Mouse (Mus musculus): ENCODE measurements around the gene Fcer2a. TPM values are rescaled to one million over a fixed set of nuclear protein-coding genes. Genes with fewer than 3 reads are reported as not detected.

The Fcer2a gene
- polyA plus RNA-seq, 1 experiment from 2014 or later: not detected

DNA sequence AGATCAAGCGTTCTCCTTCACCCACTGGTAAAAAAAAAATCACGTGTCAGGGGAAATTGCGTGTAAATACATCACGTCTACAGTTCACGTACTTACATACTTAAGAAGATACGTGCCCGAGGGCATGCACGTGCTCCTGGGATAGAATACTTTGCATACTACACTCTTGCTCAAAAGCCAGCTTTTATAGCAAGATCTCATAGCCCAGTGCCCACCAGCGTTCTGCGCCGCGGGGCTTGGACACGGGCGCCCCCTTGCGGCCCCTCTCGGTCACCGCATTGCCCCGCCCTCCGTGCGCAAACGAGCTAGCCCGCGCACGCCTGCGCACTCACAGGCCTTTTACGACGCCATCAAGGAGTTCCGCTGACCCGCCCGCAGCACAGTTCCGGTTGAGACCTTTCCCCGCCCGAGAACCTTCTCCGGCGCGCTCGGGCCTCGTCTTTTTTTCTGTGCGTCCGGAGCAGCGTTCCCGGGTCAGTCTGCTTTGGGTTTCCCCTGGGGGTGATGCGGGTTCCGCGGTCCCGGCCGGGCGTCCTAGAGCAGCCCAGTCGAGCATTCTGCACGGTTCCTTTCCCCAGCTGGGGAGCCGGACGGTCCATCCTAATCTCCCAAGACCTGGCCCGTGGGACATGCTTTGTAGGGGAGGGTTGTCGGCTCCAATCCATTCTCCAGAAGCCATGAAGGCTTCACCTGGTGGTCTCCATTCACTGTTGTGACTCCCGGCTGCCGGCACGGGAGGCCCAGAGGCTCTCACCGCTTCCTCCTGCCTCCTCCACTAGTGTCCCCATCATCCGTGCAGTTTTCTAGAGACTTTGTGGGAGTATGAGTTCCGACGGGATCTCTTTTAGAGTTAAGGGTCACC, 17.6 kb downstream of the Fcer2a start, which contains the start of gene Trappc5:
Trappc5 (plus strand) TSS at position 169 of the 862 bp plus-strand sequence.
- Histone ChIP-seq H3K27me3 (no peaks in the 10 kb centered on the region), H3K36me3 (peaks cover 30% of the 10 kb centered on the region), H3K4me3 (replicated peaks) (peak within 1 kb of the TSS; percentile 86), H3K9me3 (no peaks in the 10 kb centered on the region), H3K4me2 (peak within 1 kb of the TSS; percentile 82), H3K4me1 (replicated peaks) (peaks cover 21% of the 10 kb centered on the region; the same call in 1 of the 2 replicates), H3K27ac (peak within 1 kb of the TSS; percentile 90), H3K9ac (replicated peaks) (peak within 1 kb of the TSS; percentile 95)
- peak; percentile 83 for ATAC-seq (ENCODE audit: insufficient number of reproducible peaks, insufficient read depth, low FRiP score, low TSS enrichment, low read depth)
- WGBS: 1% methylated on average over 61 of the region's 61 CpGs

DNA sequence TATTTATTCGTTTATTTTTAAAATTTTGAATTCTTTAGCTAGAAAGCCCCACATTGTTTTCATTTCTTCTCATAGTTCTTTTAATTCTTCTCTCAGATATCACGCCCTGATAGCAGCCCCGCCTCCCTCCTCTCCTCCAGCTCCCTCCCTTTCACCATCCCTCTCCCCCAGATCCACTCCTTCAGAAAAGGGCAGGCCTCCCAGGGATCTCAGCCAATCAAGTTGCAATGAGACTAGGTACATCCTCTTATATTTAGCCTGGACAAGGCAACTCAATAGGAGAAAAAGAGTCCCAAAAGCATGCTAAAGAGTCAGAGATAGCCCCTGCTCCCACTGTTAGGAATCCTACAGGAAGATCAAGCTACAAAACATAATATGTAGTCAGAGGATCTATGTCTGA, 19.3 kb downstream of the Fcer2a start:
- ATAC-seq (ENCODE audit: insufficient number of reproducible peaks, insufficient read depth, low FRiP score, low TSS enrichment, low read depth): no peak
- H3K27me3 ChIP-seq: no peaks in the 10 kb centered on the region
- H3K36me3 ChIP-seq: peaks cover 13% of the 10 kb centered on the region
- H3K27ac ChIP-seq: no peak overlapping the region
- 47% methylated on average over 3 of the region's 3 CpGs for WGBS
- no peak overlapping the region for H3K4me3 ChIP-seq (replicated peaks)
- H3K9ac ChIP-seq (replicated peaks): no peak overlapping the region
- no peak overlapping the region for H3K4me2 ChIP-seq
- H3K4me1 ChIP-seq (replicated peaks): peaks cover 21% of the 10 kb centered on the region; the same call in 1 of the 2 replicates
- no peaks in the 10 kb centered on the region for H3K9me3 ChIP-seq

DNA sequence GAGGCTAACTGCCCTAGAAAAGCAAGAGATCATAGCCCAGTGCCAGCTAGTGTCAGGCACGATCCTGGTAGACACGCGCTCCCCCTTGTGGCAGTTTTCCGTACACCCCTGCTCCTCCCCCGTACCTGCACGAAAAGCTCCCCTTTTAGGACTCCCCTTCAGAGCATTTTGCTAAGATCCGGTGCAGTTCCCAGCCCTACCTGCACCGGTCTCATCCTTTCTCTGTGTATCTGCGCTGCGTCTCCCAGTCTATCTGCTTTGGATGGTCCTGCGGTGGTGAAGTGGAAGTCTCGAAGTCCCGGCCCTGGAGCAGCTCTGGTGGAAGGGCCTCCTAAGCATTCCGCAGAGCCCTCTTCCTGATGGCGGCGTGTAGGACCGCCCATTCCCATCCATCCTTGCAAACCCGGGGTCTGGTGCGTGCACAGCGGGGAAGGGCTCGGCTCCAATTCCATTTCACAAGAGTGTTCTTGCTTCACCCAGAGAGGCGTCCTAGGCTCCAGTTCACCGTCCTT, 21.9 kb downstream of the Fcer2a start, which contains the start of gene Fcor:
Fcor (minus strand) TSS at position 383 of the 512 bp plus-strand sequence.
- Histone ChIP-seq H3K9ac (replicated peaks) (peak within 1 kb of the TSS; percentile 57), H3K27me3 (no peaks in the 10 kb centered on the region), H3K4me1 (replicated peaks) (peaks cover 11% of the 10 kb centered on the region; the same call in 1 of the 2 replicates), H3K9me3 (no peaks in the 10 kb centered on the region), H3K4me3 (replicated peaks) (peak within 1 kb of the TSS; percentile 53), H3K27ac (peak within 1 kb of the TSS; percentile 69), H3K36me3 (no peaks in the 10 kb centered on the region), H3K4me2 (peak within 1 kb of the TSS; percentile 56)
- 0% methylated on average over 23 of the region's 23 CpGs for WGBS
- peak; percentile 86 for ATAC-seq (ENCODE audit: insufficient number of reproducible peaks, insufficient read depth, low FRiP score, low TSS enrichment, low read depth)

DNA sequence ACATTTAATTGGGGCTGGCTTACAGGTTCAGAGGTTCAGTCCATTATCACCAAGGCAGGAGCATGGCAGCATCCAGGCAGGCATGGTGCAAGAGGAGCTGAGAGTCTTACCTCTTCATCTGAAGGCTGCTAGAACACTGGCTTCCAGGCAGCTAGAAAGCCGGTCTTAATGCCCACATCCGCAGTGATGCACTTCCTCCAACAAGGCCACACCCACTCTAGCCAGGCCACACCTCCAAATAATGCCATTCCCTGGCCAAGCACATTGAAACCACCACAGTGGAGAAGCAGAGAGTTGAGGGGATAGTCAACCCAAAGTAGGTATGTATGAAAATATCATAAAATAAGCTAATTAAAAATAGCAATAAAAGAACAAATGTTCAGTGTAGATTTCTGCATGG, 23.6 kb downstream of the Fcer2a start:
- no peaks in the 10 kb centered on the region for H3K36me3 ChIP-seq
- no peaks in the 10 kb centered on the region for H3K27me3 ChIP-seq
- H3K4me1 ChIP-seq (replicated peaks): 0 out of 2 replicates have a peak, but pooled peaks cover 5% of the 10 kb centered on the region
- H3K9ac ChIP-seq (replicated peaks): no peak overlapping the region
- H3K4me2 ChIP-seq: no peak overlapping the region
- 84% methylated on average over 2 of the region's 2 CpGs for WGBS
- no peak overlapping the region for H3K27ac ChIP-seq
- H3K4me3 ChIP-seq (replicated peaks): no peak overlapping the region
- no peaks in the 10 kb centered on the region for H3K9me3 ChIP-seq
- no peak for ATAC-seq (ENCODE audit: insufficient number of reproducible peaks, insufficient read depth, low FRiP score, low TSS enrichment, low read depth)

DNA sequence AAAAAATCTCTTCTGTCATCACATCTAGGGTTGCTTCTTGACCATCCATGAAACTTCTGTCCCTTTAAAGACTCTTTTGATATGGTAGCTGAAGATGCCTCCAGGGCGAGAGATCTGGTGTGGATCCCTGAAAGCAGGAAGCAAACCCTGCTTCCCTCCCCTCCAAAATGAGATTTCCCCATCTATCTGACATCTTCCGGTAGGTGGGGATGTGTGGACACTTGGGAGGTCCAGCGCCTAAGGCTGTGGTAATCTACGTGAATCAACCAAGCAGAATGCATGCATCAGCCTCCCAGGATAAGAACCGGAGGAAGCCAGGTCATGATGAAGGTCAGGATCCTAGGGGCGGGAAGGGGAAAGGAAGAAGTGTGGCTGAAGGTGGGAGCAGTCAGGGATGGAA, 28.5 kb downstream of the Fcer2a start, which contains the start of gene Mcemp1:
Mcemp1 (plus strand) TSS at position 248 of the 400 bp plus-strand sequence.
- Histone ChIP-seq H3K4me2 (no peak within 1 kb of the TSS), H3K27ac (no peak within 1 kb of the TSS), H3K36me3 (no peaks in the 10 kb centered on the region), H3K9me3 (0 out of 2 replicates have a peak, but pooled peaks cover 4% of the 10 kb centered on the region), H3K27me3 (no peaks in the 10 kb centered on the region), H3K4me3 (replicated peaks) (no peak within 1 kb of the TSS), H3K9ac (replicated peaks) (no peak within 1 kb of the TSS), H3K4me1 (replicated peaks) (no peaks in the 10 kb centered on the region)
- 70% methylated on average over 6 of the region's 6 CpGs for WGBS
- ATAC-seq (ENCODE audit: insufficient number of reproducible peaks, insufficient read depth, low FRiP score, low TSS enrichment, low read depth): no peak

DNA sequence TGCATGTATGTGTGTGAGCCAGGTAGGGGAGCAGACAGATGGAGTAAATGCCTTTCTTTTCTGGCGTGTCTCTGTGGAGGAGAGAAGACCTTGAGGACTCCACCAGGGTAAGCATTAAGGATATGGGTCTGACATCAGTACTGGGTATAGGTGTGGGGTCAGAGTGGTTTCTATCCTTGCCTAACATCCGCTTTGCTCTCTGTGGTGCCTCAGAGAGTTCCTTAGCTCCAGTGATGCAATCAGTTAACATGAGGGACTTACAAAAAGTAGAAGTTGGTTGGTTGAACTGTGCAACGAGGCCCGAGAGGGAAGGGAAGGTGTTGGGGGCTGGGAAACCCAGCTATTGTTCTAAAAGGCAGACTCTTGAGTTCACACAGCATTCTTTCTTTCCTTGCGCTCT, 29.6 kb downstream of the Fcer2a start:
- H3K27ac ChIP-seq: no peak overlapping the region
- no peaks in the 10 kb centered on the region for H3K36me3 ChIP-seq
- no peak overlapping the region for H3K4me2 ChIP-seq
- 0 out of 2 replicates have a peak, but pooled peaks cover 4% of the 10 kb centered on the region for H3K9me3 ChIP-seq
- no peaks in the 10 kb centered on the region for H3K4me1 ChIP-seq (replicated peaks)
- 57% methylated on average over 4 of the region's 5 CpGs for WGBS
- no peaks in the 10 kb centered on the region for H3K27me3 ChIP-seq
- no peak overlapping the region for H3K9ac ChIP-seq (replicated peaks)
- no peak for ATAC-seq (ENCODE audit: insufficient number of reproducible peaks, insufficient read depth, low FRiP score, low TSS enrichment, low read depth)
- no peak overlapping the region for H3K4me3 ChIP-seq (replicated peaks)

DNA sequence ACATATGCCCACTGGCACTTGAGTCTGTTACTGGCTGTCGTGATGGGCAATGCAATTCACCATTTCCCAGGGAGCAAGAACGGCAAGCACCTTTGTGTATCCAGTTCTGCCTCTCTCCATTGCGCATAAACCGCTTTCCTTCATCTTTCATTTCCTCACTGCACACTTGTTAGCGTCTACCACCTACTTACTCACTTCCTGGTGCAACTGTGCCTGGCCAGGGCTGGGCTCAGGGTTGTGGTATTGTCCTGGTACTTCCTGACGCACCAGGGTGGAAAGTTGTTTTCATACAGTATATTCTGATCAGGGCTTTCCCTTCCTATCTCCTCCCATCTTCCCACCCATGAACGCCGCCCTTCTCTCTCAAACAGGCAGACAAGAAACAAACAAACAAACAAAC, 33.1 kb downstream of the Fcer2a start:
- Histone ChIP-seq H3K27me3 (no peaks in the 10 kb centered on the region; the same call in 1 of the 2 replicates), H3K9me3 (0 out of 2 replicates have a peak, but pooled peaks cover 4% of the 10 kb centered on the region), H3K27ac (no peak overlapping the region), H3K4me1 (replicated peaks) (peaks cover 9% of the 10 kb centered on the region; the same call in 1 of the 2 replicates), H3K4me2 (no peak overlapping the region), H3K36me3 (no peaks in the 10 kb centered on the region), H3K4me3 (replicated peaks) (no peak overlapping the region), H3K9ac (replicated peaks) (no peak overlapping the region)
- WGBS: 78% methylated on average over 8 of the region's 8 CpGs
- no peak for ATAC-seq (ENCODE audit: insufficient number of reproducible peaks, insufficient read depth, low FRiP score, low TSS enrichment, low read depth)

DNA sequence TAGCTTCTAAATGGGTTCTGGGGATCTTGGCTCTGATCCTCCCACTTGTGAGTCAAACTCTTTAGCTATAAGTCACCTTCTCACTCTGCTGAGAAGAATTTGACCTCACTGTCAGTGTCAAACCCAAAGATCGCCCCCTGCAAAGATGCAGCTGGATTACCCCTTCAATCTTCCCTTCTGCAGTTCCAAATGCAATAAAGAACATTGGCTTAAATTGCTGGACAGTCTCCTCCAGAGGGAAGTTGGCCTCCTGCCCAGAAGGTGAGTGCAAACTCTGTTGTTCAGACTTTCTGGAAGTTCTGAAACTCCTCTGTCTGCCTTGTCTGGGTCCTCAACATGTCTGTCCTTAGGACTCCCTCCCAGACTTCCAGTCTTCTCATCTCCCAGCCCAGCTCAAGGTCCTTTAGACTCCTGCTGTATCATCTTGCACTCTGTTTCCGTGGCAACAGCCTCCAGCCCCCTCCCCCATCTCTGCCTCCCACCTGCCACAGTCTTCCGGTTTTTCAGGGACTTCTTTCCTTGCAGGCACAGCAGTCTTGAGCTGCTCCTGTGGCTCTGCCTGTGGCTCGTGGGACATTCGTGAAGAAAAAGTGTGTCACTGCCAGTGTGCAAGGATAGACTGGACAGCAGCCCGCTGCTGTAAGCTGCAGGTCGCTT, 37.1 kb downstream of the Fcer2a start:
- H3K27ac ChIP-seq: no peak overlapping the region
- 0 out of 2 replicates have a peak overlapping the region, but pooled peaks have one; percentile 2 for H3K4me2 ChIP-seq

DNA sequence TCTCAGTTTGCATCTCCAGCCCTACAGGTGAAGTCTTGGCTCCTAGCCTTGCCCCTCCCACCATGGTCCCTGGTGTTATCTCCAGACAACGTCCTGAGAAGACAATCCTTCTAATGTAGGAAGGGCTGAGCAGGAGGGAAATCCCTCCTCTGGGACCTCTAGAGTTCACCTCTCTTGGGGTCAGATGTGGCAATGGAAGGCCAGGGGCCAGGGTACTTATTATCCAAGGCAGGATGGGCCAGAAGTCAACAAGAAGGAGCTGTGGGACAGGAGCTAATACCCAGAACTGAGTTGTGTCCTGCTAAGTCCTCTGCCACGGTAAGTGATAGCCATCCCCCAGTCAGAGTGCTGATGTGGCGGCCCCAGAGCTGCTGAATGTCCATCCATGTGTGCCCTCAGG, 38.4 kb downstream of the Fcer2a start, which contains the start of gene Retn:
Retn (plus strand) TSS at position 245 of the 400 bp plus-strand sequence.
- WGBS: 80% methylated on average over 3 of the region's 3 CpGs
- no peak for ATAC-seq (ENCODE audit: insufficient number of reproducible peaks, insufficient read depth, low FRiP score, low TSS enrichment, low read depth)
- H3K4me1 ChIP-seq (replicated peaks): peaks cover 9% of the 10 kb centered on the region; the same call in 1 of the 2 replicates

More for the DNA sequence above, 37.1 kb downstream of the Fcer2a start:
- H3K4me3 ChIP-seq (replicated peaks): no peak overlapping the region
- no peak overlapping the region for H3K9ac ChIP-seq (replicated peaks)
- no peaks in the 10 kb centered on the region for H3K36me3 ChIP-seq
- no peaks in the 10 kb centered on the region for H3K9me3 ChIP-seq
- no peaks in the 10 kb centered on the region; the same call in 1 of the 2 replicates for H3K27me3 ChIP-seq
- 27% methylated on average over 7 of the region's 7 CpGs for WGBS
- H3K4me1 ChIP-seq (replicated peaks): peaks cover 9% of the 10 kb centered on the region; the same call in 1 of the 2 replicates
- ATAC-seq (ENCODE audit: insufficient number of reproducible peaks, insufficient read depth, low FRiP score, low TSS enrichment, low read depth): peak; percentile 53; the same call in 1 of the 2 replicates

DNA sequence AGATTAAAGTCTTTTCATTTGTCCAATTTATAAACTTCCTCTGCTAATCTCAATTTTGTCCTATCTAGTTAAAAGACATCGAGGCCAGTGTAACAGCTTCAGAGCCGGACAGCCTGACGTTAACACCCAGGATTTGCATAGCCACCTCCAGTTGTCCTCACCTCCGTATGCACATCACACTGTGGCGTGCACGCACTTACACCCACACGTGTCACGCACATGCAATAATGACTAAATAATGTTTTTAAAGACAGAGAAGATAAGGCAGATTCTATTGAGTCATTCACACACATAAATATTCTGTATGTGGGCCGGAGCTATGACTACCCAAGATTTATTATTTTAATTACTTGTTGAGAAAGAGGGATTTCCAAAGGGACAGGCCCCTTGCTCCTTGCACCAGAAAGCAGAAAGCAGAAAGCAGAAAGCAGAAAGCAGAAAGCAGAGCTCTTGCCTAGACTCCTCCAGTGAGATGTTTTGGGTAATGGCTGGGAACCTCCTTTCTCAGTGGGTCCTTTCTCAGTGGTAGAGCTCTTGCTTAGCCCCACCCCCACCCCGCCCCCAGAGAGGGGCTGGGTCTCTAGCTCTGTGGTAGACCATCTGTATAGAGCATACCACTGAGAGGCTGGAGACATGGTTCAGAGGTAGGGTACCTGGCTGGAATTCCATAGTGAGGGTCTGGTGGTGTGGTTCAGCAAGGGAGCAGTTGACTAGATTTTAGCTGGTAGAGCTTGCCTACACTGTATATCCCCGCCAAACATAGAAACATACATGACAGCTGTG, 39.1 kb downstream of the Fcer2a start:
- Histone ChIP-seq H3K27ac (no peak overlapping the region), H3K9me3 (no peaks in the 10 kb centered on the region), H3K36me3 (no peaks in the 10 kb centered on the region), H3K27me3 (peaks cover 3% of the 10 kb centered on the region; the same call in 1 of the 2 replicates), H3K4me1 (replicated peaks) (peaks cover 9% of the 10 kb centered on the region; the same call in 1 of the 2 replicates), H3K4me3 (replicated peaks) (no peak overlapping the region), H3K9ac (replicated peaks) (no peak overlapping the region), H3K4me2 (no peak overlapping the region)
- 73% methylated on average over 11 of the region's 11 CpGs for WGBS
- ATAC-seq (ENCODE audit: insufficient number of reproducible peaks, insufficient read depth, low FRiP score, low TSS enrichment, low read depth): no peak

More for the DNA sequence above, 38.4 kb downstream of the Fcer2a start, which contains the start of gene Retn:
- Histone ChIP-seq H3K36me3 (no peaks in the 10 kb centered on the region), H3K27ac (no peak within 1 kb of the TSS), H3K9ac (replicated peaks) (no peak within 1 kb of the TSS), H3K4me2 (no peak within 1 kb of the TSS), H3K27me3 (peaks cover 3% of the 10 kb centered on the region; the same call in 1 of the 2 replicates), H3K9me3 (no peaks in the 10 kb centered on the region), H3K4me3 (replicated peaks) (no peak within 1 kb of the TSS)
